Mouse (Mus musculus) urinary bladder, postnatal 25 days (tissue): Measurements from ENCODE around the gene Rad54l.

Experiments used
- DNase-seq: peaks from one replicate; pipeline ENCODE4 v3.0.0; 2022; ENCODE audit warnings: low spot score

The Rad54l gene

DNA sequence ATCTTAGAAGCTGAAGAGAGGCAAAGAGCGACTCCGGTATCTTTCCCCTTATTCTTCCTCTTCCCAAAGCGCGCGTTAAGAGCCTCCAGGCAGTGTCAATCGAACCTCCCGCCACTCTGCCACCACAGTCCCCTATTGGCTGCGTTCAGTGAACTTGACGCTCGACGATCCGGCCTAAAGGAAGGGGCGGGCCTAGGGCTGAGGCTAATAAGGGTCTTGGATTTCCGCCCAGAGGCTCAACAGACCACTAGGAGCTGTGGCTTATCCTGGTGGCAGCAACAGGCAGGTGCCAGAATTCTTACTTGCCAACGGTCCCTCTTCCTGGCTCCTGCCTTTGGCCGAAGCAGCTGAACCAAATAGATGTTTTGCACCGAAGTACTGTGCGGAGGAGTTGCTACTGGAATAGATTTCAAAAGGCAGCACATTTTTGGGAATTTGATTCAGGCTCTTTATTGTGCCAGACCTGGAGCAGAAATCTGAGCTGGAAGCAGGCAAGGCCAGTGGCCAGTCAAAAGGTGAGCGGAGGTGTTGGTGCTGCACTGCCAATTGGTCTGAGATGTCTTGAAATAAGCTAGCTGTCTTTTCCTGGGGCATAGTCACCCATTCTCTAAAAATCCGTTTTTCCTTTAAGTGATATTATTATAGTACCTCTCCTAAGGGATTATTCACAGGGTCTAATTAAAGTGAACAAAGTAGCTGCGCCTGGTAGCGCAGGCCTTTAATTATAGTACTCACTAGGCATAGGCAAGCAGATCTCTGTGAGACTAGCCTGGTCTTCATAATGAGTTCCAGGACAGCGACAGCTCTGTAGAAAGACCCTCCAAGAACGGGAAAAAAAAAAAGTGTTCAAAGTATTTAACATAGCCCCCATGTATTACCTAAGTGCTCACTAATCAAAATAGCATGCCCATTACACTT, at the start of gene Rad54l, which contains the start of gene Pomgnt1:
TSS of gene Rad54l (minus strand) at position 89 of the 918 bp plus-strand sequence.
TSS of gene Pomgnt1 (plus strand) at position 239 of the 918 bp plus-strand sequence.
- DNase-seq = peak; percentile 66

DNA sequence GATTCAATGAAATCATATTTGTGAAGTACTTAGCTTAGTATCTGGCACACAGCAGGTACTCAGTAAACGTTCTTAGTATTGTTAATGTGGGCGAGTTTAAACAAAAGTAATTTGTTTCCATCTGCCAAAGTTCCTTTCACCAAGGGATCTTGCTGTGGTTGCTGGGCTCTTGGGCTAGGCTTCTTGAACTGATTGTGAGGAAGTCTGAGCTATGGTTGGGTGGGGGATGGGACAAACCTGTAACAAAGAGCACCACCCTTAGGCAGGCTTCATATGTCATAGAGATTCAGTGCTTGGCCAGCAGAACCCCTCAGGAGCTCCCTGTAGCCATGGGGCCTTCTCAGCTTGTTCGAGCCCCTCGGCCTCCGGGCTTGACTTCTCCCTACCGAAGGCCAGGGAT, 49.6 kb upstream of the Rad54l start, which contains the start of the genes 1700042G07Rik and Gm49337:
TSS of gene 1700042G07Rik (plus strand) at position 301 of the 400 bp plus-strand sequence.
TSS of gene Gm49337 (plus strand) at position 313 of the 400 bp plus-strand sequence.
- no peak for DNase-seq

DNA sequence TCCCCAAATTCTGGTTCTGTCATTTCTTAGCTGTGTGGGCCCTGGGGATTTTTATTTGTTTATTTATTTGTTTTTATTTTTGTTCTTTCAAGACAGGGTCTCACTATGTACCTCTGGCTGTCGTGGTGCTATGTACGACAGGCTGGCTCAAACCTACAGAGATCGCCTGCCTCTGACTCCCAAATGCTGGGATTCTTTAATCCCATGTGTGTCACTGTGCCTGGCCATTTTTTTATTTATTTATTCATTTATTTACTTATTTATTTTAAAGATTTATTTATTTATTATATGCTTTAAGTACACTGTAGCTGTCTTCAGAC, 45.8 kb upstream of the Rad54l start:
- DNase-seq = no peak

- peak; percentile 67 for DNase-seq
Observed at GRCm38 (mm10) chr4:116168617-116169352, 45.3 kb upstream of the Rad54l start.

- DNase-seq = peak; percentile 55
Observed at GRCm38 (mm10) chr4:116167404-116167803, 43.9 kb upstream of the Rad54l start, which contains the start of gene Tspan1. TSS of gene Tspan1 (minus strand) at chr4:116167601.

GRCm38 (mm10) chr4:116165708-116166407, 42.4 kb upstream of the Rad54l start:
- no peak for DNase-seq

DNA sequence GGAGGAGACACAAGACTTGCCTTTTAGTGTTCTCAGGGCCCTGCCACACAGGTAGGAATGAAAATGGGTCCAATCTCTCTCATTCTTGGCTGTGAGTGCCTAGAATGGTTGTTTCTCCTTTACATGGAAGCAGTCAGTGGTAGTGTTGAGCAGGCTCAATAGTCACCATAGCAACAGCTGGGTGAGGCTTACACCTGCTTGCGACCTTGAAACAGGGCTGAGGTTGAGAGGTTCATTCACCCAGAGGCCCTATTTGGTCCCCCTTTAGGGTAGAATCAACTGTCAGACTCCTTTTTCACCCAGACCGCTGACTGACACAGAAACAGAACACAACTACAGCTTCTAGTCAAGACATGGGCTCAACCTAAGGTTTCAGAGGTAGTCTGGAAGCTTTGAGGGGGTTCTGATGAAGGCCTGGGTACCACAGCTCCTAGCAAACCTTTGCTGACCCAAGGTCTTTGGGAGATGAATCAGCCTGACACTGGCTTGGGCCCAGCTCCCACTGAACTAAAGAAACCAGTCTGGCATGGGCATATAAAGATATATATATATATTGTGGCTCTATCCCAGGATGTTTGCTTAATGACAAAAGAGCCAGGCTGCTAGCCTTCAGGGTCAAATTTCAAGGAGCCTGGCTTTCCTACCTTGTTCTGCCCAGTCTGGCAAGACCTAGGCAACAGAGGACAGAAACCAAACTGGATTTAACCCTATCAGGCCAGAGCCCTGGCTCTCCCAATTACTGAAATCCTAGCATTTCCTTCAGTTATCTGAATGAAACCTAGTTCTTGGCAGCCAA, 41.5 kb upstream of the Rad54l start:
- DNase-seq = no peak

- DNase-seq = no peak
Observed at GRCm38 (mm10) chr4:116162142-116162541, 38.7 kb upstream of the Rad54l start.

GRCm38 (mm10) chr4:116160769-116161168, 37.3 kb upstream of the Rad54l start:
- DNase-seq = no peak

- DNase-seq = no peak
Observed at GRCm38 (mm10) chr4:116159912-116160311, 36.4 kb upstream of the Rad54l start.

- no peak for DNase-seq
Observed at GRCm38 (mm10) chr4:116157882-116158281, 34.4 kb upstream of the Rad54l start.

- no peak for DNase-seq
Observed at GRCm38 (mm10) chr4:116152702-116153101, 29.2 kb upstream of the Rad54l start.

- no peak for DNase-seq
Observed at GRCm38 (mm10) chr4:116151238-116151637, 27.7 kb upstream of the Rad54l start, which contains the start of gene Lurap1. TSS of gene Lurap1 (minus strand) at chr4:116151338.

DNA sequence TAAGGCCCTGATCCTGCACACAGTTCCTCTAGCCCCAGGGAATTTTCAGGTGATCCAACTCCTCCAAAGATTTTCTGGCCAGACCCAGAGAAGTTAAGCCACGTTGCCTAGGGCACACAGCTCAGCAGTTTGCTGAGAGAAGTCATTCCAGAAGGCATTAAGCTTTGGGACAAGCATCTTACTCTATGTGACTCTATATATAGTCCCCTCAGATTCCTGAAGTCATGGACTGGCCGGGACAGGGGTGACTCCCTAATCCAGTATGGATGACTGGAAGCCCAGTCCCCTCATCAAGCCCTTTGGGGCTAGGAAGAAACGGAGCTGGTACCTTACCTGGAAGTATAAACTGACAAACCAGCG, 27.4 kb upstream of the Rad54l start:
- no peak for DNase-seq

DNA sequence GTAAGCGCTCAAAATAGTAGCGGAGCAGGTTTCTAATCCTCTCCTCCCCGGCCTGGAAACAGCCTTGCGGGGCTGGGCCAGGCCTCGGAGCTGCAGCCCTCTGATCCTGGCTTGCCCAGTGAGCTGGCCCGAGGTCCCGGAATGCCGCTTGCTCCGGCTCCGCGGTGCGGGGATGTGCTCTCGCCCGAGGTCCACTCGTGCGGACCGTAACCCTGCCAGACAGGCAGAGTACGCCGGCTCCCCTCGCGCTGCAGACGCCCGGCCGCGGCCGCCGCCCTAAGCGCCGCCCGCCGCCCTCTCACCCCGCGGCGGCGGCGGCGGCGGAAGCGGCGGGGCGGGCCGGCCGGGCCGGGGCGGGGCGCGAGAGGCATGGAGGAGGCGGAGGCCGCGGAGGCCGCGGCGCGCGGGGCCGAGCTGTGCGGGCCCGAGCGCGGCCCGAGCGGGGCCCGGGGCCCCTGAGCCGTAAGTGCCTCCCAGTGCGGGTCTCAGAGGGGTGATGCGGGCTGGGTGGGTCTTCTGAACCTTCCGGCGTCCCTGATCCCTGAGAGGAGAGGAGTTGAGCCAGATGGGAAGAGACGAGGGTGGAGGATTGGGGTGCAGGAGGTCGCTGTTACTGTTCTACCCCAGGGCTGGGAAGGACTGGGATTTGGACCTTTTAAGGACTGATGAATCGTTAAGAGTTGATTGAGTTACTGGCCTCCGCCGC, 26.8 kb upstream of the Rad54l start:
- DNase-seq = peak; percentile 71

DNA sequence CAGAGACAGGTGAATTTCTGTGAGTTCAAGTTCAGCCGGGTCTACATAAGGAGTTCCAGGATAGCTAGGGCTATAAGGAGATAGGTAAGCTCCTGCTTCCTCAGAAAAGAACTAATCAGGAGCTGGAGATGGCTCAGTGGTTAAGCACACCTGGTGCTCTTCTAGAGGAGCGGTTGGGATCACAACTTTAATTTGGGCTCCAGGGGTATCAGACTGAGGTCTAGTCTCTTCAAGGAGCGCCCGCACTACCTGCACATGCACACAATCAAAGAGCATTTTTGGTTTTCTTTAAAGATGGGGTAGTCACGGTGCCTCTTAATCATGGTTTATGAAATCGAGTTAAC, 26.3 kb upstream of the Rad54l start:
- no peak for DNase-seq

DNA sequence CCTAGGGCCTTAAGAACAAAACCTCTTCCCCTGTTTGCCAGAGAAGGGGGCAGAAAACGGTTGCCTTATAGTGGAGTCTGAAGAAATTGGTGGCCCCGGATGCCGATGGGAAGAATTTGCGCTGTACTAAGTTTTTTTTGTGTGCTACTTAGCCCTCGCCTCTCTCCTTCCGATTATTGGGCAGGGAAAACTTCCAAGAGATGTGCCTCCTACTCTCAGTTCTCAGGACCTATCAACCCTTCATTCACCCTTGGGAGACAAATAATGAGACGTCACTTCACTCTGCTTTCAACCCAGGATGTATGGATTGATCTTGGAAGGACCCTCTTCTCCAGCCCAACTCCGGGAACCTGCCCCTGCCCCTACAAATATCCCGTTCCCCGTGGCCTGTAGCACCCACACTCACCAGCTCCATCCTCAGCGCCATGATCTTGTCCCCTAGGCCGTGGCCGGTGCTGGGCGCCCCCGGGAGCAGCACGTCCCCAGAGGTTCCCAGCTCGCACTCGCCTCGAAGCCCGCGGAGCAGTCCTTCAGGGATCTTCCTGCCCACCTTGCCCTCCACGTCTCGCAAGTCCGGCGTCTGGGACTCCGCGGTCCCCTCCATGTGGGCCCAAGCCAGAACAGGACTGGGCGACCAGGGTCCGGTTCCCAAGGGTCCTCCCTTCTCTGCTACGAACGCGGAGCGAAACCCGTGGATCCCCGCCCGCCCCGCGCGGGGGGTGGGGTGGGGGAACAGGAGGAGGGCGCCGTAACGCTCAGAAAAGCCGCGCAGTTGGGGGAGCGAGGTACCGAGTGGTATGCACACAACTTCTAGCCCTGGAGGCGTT, 20.6 kb upstream of the Rad54l start:
- peak; percentile 62 for DNase-seq

- DNase-seq = no peak
Observed at GRCm38 (mm10) chr4:116143317-116143811, 19.9 kb upstream of the Rad54l start.

- no peak for DNase-seq
Observed at GRCm38 (mm10) chr4:116142269-116142668, 18.8 kb upstream of the Rad54l start.

- DNase-seq = no peak
Observed at GRCm38 (mm10) chr4:116141736-116142135, 18.2 kb upstream of the Rad54l start.
